Mouse (Mus musculus): ENCODE measurements around the gene Cul3.

GRCm38 (mm10) chr1:80224839-80225412, 115.4 kb downstream of the Cul3 start:
- TF ChIP-seq SIN3A (IDR thresholded peaks at IDR 0.05; ENCODE audit: low read length), result no peak
- no peak for TF ChIP-seq ELF1 (IDR thresholded peaks at IDR 0.05; ENCODE audit: low read depth, low read length)
- TF ChIP-seq HCFC1 (IDR thresholded peaks at IDR 0.05; ENCODE audit: low read depth, low read length), result no peak
- TF ChIP-seq MEF2A (IDR thresholded peaks at IDR 0.05; ENCODE audit: borderline replicate concordance, low read depth, low read length), result no peak
- TF ChIP-seq EP300 (IDR thresholded peaks at IDR 0.05; ENCODE audit: low read length), result no peak
- TF ChIP-seq TCF12 (IDR thresholded peaks at IDR 0.05; ENCODE audit: low read depth, low read length), result no peak
- TF ChIP-seq E2F4 (IDR thresholded peaks at IDR 0.05; ENCODE audit: insufficient replicate concordance, low read depth, low read length), result no peak
- TF ChIP-seq JUND (conservative IDR thresholded peaks at IDR 0.05; ENCODE audit: low read depth, low read length), result no peak
- no peak for TF ChIP-seq ZC3H11A (IDR thresholded peaks at IDR 0.05; ENCODE audit: low read depth, low read length)
- TF ChIP-seq POLR2A (IDR thresholded peaks at IDR 0.05; ENCODE audit: low read depth, low read length), result no peak
- TF ChIP-seq SMC3 (IDR thresholded peaks at IDR 0.05; ENCODE audit: low read depth, low read length), result no peak
- no peak for TF ChIP-seq RCOR1 (conservative IDR thresholded peaks at IDR 0.05; ENCODE audit: low read depth, low read length)
- no peak for TF ChIP-seq MAFK (IDR thresholded peaks at IDR 0.05; ENCODE audit: insufficient replicate concordance, low read length)

Measured in CH12.LX (cell line).